Mouse (Mus musculus): ENCODE data around the gene Trmt44. TPM values are rescaled to one million over a fixed set of nuclear protein-coding genes. Genes with fewer than 3 reads are reported as not detected.

Trmt44 gene
- polyA plus RNA-seq, 1 experiment = 4.8 TPM

- TF ChIP-seq POLR2A (IDR thresholded peaks at IDR 0.05; ENCODE audit: control insufficient read depth, low read depth, low read length) (no peak), CTCF (IDR thresholded peaks at IDR 0.05; ENCODE audit: control insufficient read depth, insufficient read depth, insufficient replicate concordance, low read depth, low read length) (no peak)
- Histone ChIP-seq H3K4me1 (ENCODE audit: control insufficient read depth, insufficient read depth, low read length) (peaks cover 3% of the 10 kb centered on the region; the same call in 1 of the 2 replicates), H3K27ac (ENCODE audit: control insufficient read depth, insufficient read depth, low read depth, low read length) (0 out of 2 replicates have a peak overlapping the region, but pooled peaks have one; percentile 35), H3K36me3 (ENCODE audit: control insufficient read depth, insufficient read depth, low read length) (no peaks in the 10 kb centered on the region), H3K4me3 (ENCODE audit: control insufficient read depth, low read depth, low read length) (no peak overlapping the region), H3K27me3 (ENCODE audit: control insufficient read depth, insufficient read depth, low read length) (no peaks in the 10 kb centered on the region)
Observed at GRCm38 (mm10) chr5:35540555-35540954, 34.3 kb downstream of the Trmt44 start.

DNA sequence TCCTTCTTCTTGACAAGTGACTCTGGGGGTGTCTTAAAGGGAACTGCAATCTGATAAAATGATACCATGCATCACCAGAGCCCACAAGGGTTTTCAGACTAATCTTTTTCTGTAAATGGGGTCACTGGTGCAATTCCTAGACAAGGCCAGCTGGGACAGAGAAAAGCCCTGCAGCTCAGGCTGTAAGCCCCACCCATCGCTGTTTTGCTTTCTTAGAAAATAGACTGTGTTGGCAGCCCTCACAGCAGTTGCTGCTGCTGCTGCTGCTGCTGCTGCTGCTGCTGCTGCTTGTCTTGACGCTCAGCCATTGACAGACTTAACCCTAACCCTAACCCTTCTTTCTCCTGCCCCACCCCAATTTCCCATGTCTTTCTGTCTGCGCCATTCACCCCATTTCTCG is 35.3 kb downstream of the Trmt44 start:
- Histone ChIP-seq H3K4me1 (ENCODE audit: control insufficient read depth, insufficient read depth, low read length) (peaks cover 3% of the 10 kb centered on the region; the same call in 1 of the 2 replicates), H3K4me3 (ENCODE audit: control insufficient read depth, low read depth, low read length) (no peak overlapping the region), H3K27ac (ENCODE audit: control insufficient read depth, insufficient read depth, low read depth, low read length) (no peak overlapping the region), H3K36me3 (ENCODE audit: control insufficient read depth, insufficient read depth, low read length) (no peaks in the 10 kb centered on the region), H3K27me3 (ENCODE audit: control insufficient read depth, insufficient read depth, low read length) (no peaks in the 10 kb centered on the region)
- TF ChIP-seq CTCF (IDR thresholded peaks at IDR 0.05; ENCODE audit: control insufficient read depth, insufficient read depth, insufficient replicate concordance, low read depth, low read length) = no peak
- no peak for TF ChIP-seq POLR2A (IDR thresholded peaks at IDR 0.05; ENCODE audit: control insufficient read depth, low read depth, low read length)

DNA sequence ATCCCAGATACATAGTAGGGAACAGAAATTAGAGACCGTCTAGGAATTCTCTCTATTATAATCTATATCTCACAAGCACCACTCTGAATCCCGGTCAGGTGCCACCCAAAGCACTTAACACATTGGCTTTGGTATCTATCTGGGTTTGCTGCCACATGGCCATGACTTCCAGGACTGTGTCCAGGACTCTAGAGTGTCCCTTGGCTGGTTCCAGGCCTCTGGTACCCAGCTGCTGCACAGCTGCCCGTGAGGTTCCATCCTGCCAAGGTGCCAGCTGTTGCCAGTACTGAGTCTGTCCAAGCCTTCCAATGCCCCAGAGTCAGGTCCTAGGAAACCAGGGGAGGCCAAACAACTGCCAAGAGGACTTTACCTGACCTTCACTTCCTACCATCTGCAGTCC is 36.8 kb downstream of the Trmt44 start:
- no peak for TF ChIP-seq CTCF (IDR thresholded peaks at IDR 0.05; ENCODE audit: control insufficient read depth, insufficient read depth, insufficient replicate concordance, low read depth, low read length)
- TF ChIP-seq POLR2A (IDR thresholded peaks at IDR 0.05; ENCODE audit: control insufficient read depth, low read depth, low read length) = no peak
- Histone ChIP-seq H3K27me3 (ENCODE audit: control insufficient read depth, insufficient read depth, low read length) (no peaks in the 10 kb centered on the region), H3K4me1 (ENCODE audit: control insufficient read depth, insufficient read depth, low read length) (peaks cover 3% of the 10 kb centered on the region; the same call in 1 of the 2 replicates), H3K27ac (ENCODE audit: control insufficient read depth, insufficient read depth, low read depth, low read length) (no peak overlapping the region), H3K36me3 (ENCODE audit: control insufficient read depth, insufficient read depth, low read length) (no peaks in the 10 kb centered on the region), H3K4me3 (ENCODE audit: control insufficient read depth, low read depth, low read length) (no peak overlapping the region)

- H3K4me3 ChIP-seq (ENCODE audit: control insufficient read depth, low read depth, low read length) = no peak overlapping the region
- TF ChIP-seq POLR2A (IDR thresholded peaks at IDR 0.05; ENCODE audit: control insufficient read depth, low read depth, low read length) = no peak
- TF ChIP-seq CTCF (IDR thresholded peaks at IDR 0.05; ENCODE audit: control insufficient read depth, insufficient read depth, insufficient replicate concordance, low read depth, low read length) = no peak
- no peaks in the 10 kb centered on the region for H3K27me3 ChIP-seq (ENCODE audit: control insufficient read depth, insufficient read depth, low read length)
- H3K27ac ChIP-seq (ENCODE audit: control insufficient read depth, insufficient read depth, low read depth, low read length) = no peak overlapping the region
- H3K4me1 ChIP-seq (ENCODE audit: control insufficient read depth, insufficient read depth, low read length) = peaks cover 3% of the 10 kb centered on the region; the same call in 1 of the 2 replicates
- no peaks in the 10 kb centered on the region for H3K36me3 ChIP-seq (ENCODE audit: control insufficient read depth, insufficient read depth, low read length)
Observed at GRCm38 (mm10) chr5:35537474-35537873, 37.4 kb downstream of the Trmt44 start.

DNA sequence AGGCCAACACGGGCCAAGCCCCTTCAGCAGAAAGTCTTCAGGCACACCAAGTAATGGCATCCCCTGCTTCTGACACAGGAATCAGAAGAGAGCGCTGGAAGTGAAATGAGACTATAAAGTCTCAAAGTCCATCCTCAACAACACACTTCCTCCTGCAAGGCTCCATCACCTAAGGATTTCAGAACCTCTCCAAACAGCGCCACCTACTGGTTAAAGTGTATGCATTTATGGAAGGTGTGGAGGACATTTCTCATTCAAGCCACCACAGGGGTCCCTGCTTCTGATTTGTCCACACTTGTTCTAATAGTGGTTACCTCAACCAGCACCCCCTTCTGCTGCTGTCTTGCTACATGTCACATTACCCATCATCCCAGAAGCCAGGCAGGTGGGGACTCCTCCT is 38.6 kb downstream of the Trmt44 start:
- no peaks in the 10 kb centered on the region for H3K36me3 ChIP-seq (ENCODE audit: control insufficient read depth, insufficient read depth, low read length)
- H3K4me1 ChIP-seq (ENCODE audit: control insufficient read depth, insufficient read depth, low read length) = peaks cover under 1% of the 10 kb centered on the region; the same call in 1 of the 2 replicates
- no peaks in the 10 kb centered on the region for H3K27me3 ChIP-seq (ENCODE audit: control insufficient read depth, insufficient read depth, low read length)
- H3K4me3 ChIP-seq (ENCODE audit: control insufficient read depth, low read depth, low read length) = no peak overlapping the region
- H3K27ac ChIP-seq (ENCODE audit: control insufficient read depth, insufficient read depth, low read depth, low read length) = no peak overlapping the region
- TF ChIP-seq POLR2A (IDR thresholded peaks at IDR 0.05; ENCODE audit: control insufficient read depth, low read depth, low read length) (no peak), CTCF (IDR thresholded peaks at IDR 0.05; ENCODE audit: control insufficient read depth, insufficient read depth, insufficient replicate concordance, low read depth, low read length) (peak; percentile 30; the same call in 1 of the 2 replicates)

- TF ChIP-seq POLR2A (IDR thresholded peaks at IDR 0.05; ENCODE audit: control insufficient read depth, low read depth, low read length) (no peak), CTCF (IDR thresholded peaks at IDR 0.05; ENCODE audit: control insufficient read depth, insufficient read depth, insufficient replicate concordance, low read depth, low read length) (no peak)
- no peaks in the 10 kb centered on the region for H3K27me3 ChIP-seq (ENCODE audit: control insufficient read depth, insufficient read depth, low read length)
- H3K27ac ChIP-seq (ENCODE audit: control insufficient read depth, insufficient read depth, low read depth, low read length) = no peak overlapping the region
- no peak overlapping the region for H3K4me3 ChIP-seq (ENCODE audit: control insufficient read depth, low read depth, low read length)
- H3K4me1 ChIP-seq (ENCODE audit: control insufficient read depth, insufficient read depth, low read length) = no peaks in the 10 kb centered on the region
- no peaks in the 10 kb centered on the region for H3K36me3 ChIP-seq (ENCODE audit: control insufficient read depth, insufficient read depth, low read length)
Observed at GRCm38 (mm10) chr5:35531586-35531985, 43.3 kb downstream of the Trmt44 start.

GRCm38 (mm10) chr5:35530442-35530841 is 44.4 kb downstream of the Trmt44 start:
- no peak overlapping the region for H3K4me3 ChIP-seq (ENCODE audit: control insufficient read depth, low read depth, low read length)
- H3K36me3 ChIP-seq (ENCODE audit: control insufficient read depth, insufficient read depth, low read length) = no peaks in the 10 kb centered on the region
- H3K4me1 ChIP-seq (ENCODE audit: control insufficient read depth, insufficient read depth, low read length) = peaks cover 9% of the 10 kb centered on the region
- TF ChIP-seq CTCF (IDR thresholded peaks at IDR 0.05; ENCODE audit: control insufficient read depth, insufficient read depth, insufficient replicate concordance, low read depth, low read length) = peak; percentile 62; the same call in 1 of the 2 replicates
- no peak for TF ChIP-seq POLR2A (IDR thresholded peaks at IDR 0.05; ENCODE audit: control insufficient read depth, low read depth, low read length)
- H3K27me3 ChIP-seq (ENCODE audit: control insufficient read depth, insufficient read depth, low read length) = no peaks in the 10 kb centered on the region
- H3K27ac ChIP-seq (ENCODE audit: control insufficient read depth, insufficient read depth, low read depth, low read length) = no peak overlapping the region
